Mouse (Mus musculus) spleen, postnatal 36 days (tissue): Measurements from ENCODE around the gene Arntl.
"Not testable (repeated sequence)": the region's sequence is repeated elsewhere in the genome, so short reads cannot be mapped to it uniquely, and the experiment has no call there.

Source experiments
- DNase-seq, 2 experiments: peaks; one replicate each; pipeline ENCODE4 v3.0.0; 2022; ENCODE audit warnings: low spot score in 2 of 2, mixed read lengths in 1 of 2

The Arntl gene

DNA sequence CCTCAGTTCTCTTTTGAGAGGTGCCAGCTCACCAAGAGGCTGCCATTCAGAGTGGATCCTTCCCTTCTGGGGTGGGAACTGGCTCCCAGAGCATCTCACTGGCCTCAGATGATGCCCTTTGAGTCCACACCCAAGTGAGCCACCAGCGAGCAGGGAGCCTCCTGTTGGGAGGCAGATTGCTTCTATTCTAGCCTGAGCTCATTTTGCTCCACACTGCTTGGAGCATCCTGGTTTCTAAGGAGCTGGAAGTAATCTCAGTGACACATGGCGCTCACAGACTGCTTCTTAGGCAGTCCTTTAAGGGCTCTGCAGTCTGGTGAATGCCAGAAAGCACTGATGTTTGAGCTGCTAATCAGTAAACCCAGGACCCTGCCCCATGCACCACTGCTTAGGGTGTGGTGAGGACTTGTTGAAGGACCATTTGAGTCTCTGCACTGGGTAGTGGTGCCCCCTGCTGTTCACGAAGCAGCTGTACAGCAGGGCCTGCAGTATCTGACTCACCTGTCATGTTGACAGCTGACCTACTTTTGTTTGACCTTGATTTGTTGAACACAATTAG lies 43.2 kb downstream of the Arntl start:
- DNase-seq, result peak in 1 of 2 experiments; percentile 18

DNA sequence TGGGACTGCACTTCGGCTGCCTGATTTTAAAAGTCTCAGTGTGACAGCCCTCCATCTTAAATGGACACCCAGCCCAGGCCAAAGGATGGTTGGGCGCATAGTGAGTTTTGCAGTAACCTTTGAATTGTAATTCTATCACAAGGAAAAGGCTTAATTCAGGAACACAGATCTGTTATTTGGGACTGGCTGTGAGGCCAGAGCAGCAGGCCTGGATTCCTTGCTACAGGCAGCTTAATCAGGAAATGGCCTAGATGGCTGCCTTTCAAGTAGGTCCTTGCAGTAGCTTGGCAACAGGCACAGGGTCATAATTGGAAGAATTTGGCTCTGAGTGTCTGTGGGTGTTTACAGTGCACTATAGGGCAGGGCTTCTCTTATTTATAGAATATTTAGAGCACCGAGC lies 43.7 kb downstream of the Arntl start:
- DNase-seq, result no peak

DNA sequence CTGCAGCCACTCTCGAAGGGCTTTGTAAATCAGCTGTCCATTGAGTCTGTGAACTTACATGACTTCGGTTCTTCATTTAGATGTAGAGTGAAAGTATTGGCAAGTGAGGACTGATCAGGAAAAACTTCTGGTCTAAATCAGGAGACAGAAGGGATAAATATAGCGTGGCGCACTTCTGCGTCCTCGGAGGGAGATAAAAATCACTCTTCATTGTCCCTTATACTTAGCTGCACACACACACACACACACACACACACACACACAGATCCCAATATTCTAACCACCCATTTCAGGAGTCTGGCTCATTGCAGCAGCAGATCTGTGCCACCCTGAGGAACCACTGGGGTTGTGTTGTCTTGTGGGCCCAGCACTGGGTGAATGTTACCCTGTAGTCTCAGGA lies 44.3 kb downstream of the Arntl start:
- DNase-seq, result no peak

GRCm38 (mm10) chr7:113253777-113254405 lies 46.6 kb downstream of the Arntl start:
- DNase-seq, result no peak

- no peak for DNase-seq
Measured at GRCm38 (mm10) chr7:113256046-113256445, 48.8 kb downstream of the Arntl start.

- DNase-seq, result peak in 1 of 2 experiments; percentile 22
Measured at GRCm38 (mm10) chr7:113258430-113258829, 51.2 kb downstream of the Arntl start.

GRCm38 (mm10) chr7:113260321-113261167 lies 53.3 kb downstream of the Arntl start:
- DNase-seq, result no peak

DNA sequence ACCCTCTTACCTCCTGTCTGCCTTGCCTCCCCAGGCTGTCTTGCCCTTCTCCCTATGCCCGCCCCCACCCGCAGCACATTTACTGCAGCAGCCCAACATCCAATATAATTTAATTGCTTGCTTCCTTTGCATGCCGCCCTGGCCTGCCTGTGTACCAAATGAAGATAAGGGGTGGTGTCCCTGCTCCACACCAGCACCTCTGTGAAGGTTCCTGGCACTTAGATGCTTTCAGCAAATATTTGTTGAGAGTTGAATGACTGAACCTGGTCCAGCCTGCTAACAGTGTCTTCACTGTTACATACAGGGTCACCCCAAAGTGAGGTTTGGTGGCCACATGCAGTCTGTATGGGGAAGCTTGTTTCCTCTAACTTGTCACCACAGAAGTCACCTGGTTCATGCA lies 54.4 kb downstream of the Arntl start:
- no peak for DNase-seq

DNA sequence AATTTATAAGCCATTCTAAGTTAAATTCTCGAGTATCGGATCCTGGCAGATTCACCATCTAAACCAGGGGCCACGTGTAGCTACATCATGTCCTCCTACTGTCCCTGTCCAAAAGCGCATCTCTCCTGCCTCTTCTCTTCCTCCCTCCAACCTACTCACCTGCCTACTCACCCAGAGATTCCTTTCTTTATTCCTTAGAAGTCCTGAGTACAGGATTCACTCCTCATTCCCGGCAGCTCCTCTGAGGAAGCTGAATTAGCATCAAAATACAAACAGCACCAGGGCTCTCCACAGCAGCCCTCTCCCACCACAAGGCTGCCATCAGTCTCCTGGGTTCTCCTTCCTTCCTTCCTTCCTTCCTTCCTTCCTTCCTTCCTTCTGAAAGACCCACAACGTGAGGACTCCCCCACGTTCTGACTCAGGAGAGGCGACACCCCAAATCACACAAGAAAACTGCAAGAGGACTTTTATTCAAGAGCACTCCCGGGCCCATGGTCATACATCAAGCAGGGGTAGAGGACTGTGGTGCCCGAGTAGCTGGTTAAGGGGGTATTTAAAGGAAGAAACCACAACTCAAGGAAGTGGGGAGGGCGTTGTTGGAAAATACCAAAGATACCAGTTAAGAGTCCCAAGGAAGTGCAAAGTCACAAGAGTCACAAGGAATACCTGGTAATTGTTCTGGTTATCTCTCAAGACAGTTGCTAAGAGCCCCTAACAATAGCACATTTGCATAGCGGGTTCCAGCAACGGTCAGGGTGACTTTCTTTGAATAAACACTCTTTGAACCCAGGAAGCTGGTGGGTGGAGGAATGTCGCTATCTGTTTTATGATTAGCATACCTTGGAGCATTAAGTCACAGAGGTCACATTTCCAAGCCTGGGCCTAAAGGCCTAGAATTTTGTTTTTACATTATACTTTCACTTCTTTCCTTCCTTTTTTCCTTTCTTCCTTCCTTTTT lies 55.5 kb downstream of the Arntl start:
- not testable (repeated sequence) for DNase-seq

- no peak for DNase-seq
Measured at GRCm38 (mm10) chr7:113263990-113264389, 56.7 kb downstream of the Arntl start.

DNA sequence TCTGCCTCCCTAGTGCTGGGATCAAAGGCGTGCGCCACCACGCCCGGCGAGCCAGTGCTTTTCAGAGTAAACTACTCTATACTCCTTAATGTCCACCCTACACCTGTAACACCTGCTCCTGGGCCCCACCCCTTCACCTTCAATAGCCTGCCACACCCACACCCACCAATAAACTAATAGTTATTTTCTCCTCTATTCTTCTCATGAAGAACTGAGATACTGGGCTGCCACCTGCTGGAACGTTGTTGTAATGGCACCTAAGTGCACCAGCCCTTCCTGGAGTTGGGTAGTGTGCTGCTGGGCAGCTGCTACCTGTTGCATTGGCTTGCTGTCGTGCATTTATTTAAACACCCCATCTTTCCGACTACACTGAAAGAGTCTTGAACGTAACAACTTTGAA lies 61.0 kb downstream of the Arntl start:
- peak; percentile 31 to 53 for DNase-seq

- no peak for DNase-seq
Measured at GRCm38 (mm10) chr7:113269081-113269480, 61.8 kb downstream of the Arntl start.

DNA sequence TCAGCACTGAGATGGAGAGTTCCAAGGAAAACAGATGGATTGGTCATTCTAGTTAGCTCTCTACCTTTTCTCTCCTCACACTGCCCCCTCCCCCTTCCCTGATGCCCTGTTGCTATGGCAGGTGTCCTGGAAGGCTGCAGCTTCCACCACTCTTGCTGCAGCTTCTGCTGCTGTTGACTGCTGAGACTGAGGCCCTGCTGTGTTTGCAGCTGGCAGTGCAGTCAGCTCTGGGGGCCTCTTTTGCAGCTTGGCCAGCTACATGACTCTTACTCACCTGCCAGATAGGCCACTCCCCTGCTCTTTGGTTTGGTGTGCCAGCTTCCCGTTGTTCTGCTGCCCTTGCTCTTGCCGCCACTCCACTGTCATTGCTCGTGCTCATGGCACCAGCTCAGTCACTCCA lies 62.7 kb downstream of the Arntl start:
- no peak for DNase-seq

GRCm38 (mm10) chr7:113270551-113270950 lies 63.3 kb downstream of the Arntl start:
- DNase-seq, result no peak

DNA sequence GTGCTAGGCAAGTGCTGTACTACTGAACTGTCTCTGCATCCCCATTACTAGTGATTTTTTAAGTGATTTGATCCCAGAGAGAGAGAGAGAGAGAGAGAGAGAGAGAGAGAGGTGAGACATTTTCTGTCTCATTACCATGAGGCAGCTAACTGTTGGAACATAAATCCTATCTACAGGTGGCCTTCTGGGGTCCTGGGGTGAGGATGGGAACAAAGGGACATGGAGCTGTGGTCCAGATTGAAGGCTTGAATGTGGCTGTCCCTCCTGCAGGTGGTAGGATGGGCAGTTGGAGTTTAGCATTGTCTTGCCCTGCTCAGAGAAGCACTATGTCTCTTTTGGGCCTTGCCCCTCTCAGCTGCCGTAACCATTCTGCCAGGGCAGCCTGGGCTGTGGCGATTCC lies 63.7 kb downstream of the Arntl start:
- DNase-seq, result no peak

GRCm38 (mm10) chr7:113272338-113272997 lies 65.2 kb downstream of the Arntl start:
- no peak for DNase-seq

- DNase-seq, result no peak
Measured at GRCm38 (mm10) chr7:113277245-113277644, 70.0 kb downstream of the Arntl start.

DNA sequence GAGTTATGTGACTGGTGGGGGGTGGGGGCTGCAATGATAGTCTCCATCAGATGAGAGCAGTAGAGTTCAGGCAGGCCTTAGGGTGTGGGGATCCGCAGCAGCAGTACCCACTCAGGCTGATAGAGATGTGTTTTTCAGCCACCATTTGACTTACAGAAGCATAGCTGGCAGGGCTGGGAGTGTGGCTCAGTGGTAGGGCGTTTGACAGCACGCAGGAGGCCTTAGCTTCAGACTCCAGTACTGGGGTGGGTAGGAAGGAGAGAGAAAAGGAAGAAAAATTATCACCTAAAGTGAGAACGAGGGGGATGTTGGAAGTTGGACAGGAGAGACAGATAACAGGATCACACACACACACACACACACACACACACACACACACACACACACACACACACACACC lies 71.2 kb downstream of the Arntl start:
- no peak for DNase-seq

DNA sequence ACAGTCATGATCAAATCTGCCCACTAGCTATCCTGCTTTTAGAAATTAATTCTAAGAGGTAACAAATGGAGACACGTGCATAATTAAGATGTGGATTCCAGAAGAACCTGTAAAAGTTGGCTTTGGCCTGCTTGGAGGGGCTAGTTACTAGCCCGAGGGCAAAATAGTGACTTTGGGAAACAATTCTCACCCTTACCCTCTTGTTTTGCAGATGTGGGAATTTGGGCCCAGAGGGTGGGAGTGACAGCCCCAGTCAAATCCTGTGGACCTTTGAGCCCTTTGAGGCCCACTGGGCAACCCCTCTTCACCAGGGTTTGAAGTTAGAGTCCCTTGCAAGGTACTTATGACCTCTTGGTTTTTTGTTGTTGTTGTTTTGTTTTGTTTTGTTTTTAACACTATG lies 72.0 kb downstream of the Arntl start:
- DNase-seq, result no peak

DNA sequence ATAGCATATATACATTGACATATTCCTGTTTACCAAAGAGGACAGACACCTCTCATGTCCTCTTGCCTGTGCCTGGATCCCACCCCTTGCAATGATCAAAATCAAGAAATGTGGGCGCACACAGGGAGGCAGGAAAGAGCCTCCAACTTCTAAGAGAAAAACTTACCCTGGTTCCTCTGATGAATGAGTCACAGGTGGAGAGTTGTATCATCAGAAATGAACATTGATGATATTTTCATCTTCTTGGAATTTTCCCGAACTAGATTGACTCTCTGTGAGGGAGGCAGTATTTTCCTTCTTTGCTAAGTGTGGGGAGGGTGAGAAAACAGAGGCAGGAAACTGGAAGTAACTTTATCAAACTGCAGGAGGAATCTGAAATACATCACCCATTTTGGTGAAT lies 78.1 kb downstream of the Arntl start:
- no peak for DNase-seq

- no peak for DNase-seq
Measured at GRCm38 (mm10) chr7:113289211-113289610, 81.9 kb downstream of the Arntl start.
